Mouse (Mus musculus): ENCODE measurements at regions not wholly inside any gene's neighbourhood (a gene's known extent, or its start where the extent isn't known, plus 50 kb on each side); places are given as distances from the start of the nearest gene placed in this dataset.
"Not testable (repeated sequence)": the region's sequence is repeated elsewhere in the genome, so short reads cannot be mapped to it uniquely, and the experiment has no call there.

DNA sequence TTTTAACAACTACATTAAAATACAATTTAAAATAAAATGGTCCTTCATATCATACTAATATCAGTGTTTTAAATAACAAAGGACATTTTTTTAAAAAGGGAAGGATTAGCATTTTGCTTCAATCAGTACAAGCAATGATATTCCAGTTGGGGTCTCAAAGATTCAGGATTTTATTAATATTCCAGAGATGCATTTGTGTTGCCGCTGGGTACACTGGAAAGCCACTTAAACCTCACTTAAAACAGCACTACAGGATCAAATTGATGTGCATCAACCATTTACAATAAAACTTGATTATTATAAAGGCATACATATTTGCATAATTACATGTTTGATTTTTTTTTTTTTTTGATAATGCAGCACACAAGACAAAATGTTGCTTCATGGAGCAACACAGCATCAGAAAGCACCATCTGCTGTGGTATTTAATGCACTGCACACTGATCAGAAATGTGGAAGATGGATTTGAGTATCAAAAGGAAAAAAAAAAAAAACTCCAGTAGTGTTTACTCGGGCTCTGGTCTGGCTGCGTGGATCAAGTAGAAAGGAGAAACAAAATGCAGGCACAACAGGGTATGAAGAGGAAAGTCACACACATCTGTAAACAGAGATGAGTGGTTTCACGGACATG is 558.6 kb upstream of the Ptbp2 start:
- Histone ChIP-seq H3K9me3 (ENCODE audit: control insufficient read depth, low read length) (no peaks in the 10 kb centered on the region), H3K36me3 (replicated peaks; ENCODE audit: control insufficient read depth, insufficient read depth, low read depth) (no peaks in the 10 kb centered on the region), H3K4me2 (ENCODE audit: low read depth) (no peak overlapping the region), H3K4me1 (replicated peaks; ENCODE audit: control insufficient read depth in 2 of 2, insufficient read depth in 2 of 2, low read length in 1 of 2) (no peaks in the 10 kb centered on the region), H3K27me3 (ENCODE audit: control insufficient read depth, insufficient read depth, low read length) (no peaks in the 10 kb centered on the region), H3K27ac (no peak overlapping the region), H3K4me3 (ENCODE audit: insufficient read depth in 1 of 2, low read depth in 2 of 2, low read length in 2 of 2) (no peak overlapping the region), H3K9ac (replicated peaks) (no peak overlapping the region)
- 62% methylated on average over 4 of the region's 4 CpGs for WGBS (ENCODE audit: insufficient replicate concordance)
- DNase-seq (ENCODE audit: low read depth in 3 of 3, low spot score in 3 of 3), result no peak
- TF ChIP-seq CTCF (IDR thresholded peaks at IDR 0.05; ENCODE audit: low read depth) (no peak), EP300 (IDR thresholded peaks at IDR 0.05; ENCODE audit: low read depth) (no peak)
- no peak for ATAC-seq (ENCODE audit: insufficient read depth)

DNA sequence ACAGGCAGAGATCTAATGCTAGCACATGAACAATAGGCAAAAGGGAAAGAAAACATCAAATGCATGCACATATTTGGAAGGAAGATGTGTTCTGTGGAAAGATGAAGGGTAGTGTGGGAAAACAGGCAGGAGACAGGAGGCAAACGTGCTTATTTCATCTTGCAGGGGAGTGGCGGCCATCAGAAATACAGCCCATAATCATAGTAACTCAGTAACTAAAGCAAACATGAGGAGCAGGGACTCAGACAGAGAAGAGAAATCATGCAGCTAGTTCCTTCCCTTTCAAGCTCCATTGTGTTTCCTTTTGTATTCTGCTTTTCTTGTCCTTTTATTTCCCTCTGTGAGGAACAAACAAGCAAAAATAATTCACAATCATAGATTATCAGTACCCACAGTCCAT is 557.6 kb upstream of the Ptbp2 start:
- no peak overlapping the region for H3K9ac ChIP-seq (replicated peaks)
- WGBS (ENCODE audit: insufficient replicate concordance), result 48% methylated on average over 2 of the region's 2 CpGs
- no peak overlapping the region for H3K4me3 ChIP-seq (ENCODE audit: insufficient read depth in 1 of 2, low read depth in 2 of 2, low read length in 2 of 2)
- H3K9me3 ChIP-seq (ENCODE audit: control insufficient read depth, low read length), result no peaks in the 10 kb centered on the region
- H3K4me1 ChIP-seq (replicated peaks; ENCODE audit: control insufficient read depth in 2 of 2, insufficient read depth in 2 of 2, low read length in 1 of 2), result no peaks in the 10 kb centered on the region
- H3K27me3 ChIP-seq (ENCODE audit: control insufficient read depth, insufficient read depth, low read length), result no peaks in the 10 kb centered on the region
- no peak overlapping the region for H3K27ac ChIP-seq
- ATAC-seq (ENCODE audit: insufficient read depth), result no peak
- TF ChIP-seq EP300 (IDR thresholded peaks at IDR 0.05; ENCODE audit: low read depth) (no peak), CTCF (IDR thresholded peaks at IDR 0.05; ENCODE audit: low read depth) (no peak)
- no peaks in the 10 kb centered on the region for H3K36me3 ChIP-seq (replicated peaks; ENCODE audit: control insufficient read depth, insufficient read depth, low read depth)
- no peak overlapping the region for H3K4me2 ChIP-seq (ENCODE audit: low read depth)
- DNase-seq (ENCODE audit: low read depth in 3 of 3, low spot score in 3 of 3), result no peak

DNA sequence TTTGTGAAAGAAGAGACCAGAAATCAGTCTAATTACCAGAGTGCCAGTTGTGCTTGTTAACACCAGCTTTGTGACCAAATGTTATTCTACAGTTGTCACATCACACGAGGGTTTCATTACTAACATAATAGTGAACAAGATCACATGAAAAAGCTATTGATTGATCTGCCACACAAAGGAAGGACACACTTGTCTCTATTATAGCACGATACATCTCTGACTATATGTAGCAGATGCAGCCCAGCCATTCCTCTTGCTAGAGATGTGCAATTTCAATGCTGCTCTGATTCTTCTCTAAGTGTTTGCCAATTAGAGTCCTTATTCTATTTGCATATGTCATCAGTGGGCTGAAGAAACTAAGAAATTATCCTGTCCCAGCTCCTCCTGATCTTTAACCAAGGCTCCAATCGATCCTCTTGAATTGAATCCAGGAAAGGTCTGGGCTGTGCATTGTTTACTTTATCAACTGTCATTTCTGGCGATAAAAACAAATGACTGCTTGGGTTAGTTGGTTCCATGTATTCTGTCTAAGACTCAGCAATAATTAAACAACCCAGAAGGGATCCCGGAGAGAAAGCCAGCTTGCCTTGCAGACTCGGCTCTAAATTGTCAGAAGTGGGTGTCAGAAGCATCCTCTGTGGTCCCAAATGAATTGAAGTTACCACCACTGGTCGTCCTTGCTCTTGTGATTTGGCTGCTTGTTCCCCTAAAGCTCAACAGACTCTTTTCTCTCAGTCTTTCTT is 551.7 kb upstream of the Ptbp2 start:
- 47% methylated on average over 7 of the region's 7 CpGs for WGBS (ENCODE audit: insufficient replicate concordance)
- no peaks in the 10 kb centered on the region for H3K27me3 ChIP-seq (ENCODE audit: control insufficient read depth, insufficient read depth, low read length)
- H3K4me3 ChIP-seq (ENCODE audit: insufficient read depth in 1 of 2, low read depth in 2 of 2, low read length in 2 of 2), result no peak overlapping the region

GRCm38 (mm10) chr3:120307042-120307441 is 522.8 kb upstream of the Ptbp2 start:
- not testable (repeated sequence) for H3K27ac ChIP-seq; H3K4me3 ChIP-seq (ENCODE audit: insufficient read depth in 1 of 2, low read depth in 2 of 2, low read length in 2 of 2); H3K4me1 ChIP-seq (replicated peaks; ENCODE audit: control insufficient read depth in 2 of 2, insufficient read depth in 2 of 2, low read length in 1 of 2); H3K9me3 ChIP-seq (ENCODE audit: control insufficient read depth, low read length); H3K27me3 ChIP-seq (ENCODE audit: control insufficient read depth, insufficient read depth, low read length); ATAC-seq (ENCODE audit: insufficient read depth); H3K9ac ChIP-seq (replicated peaks); H3K36me3 ChIP-seq (replicated peaks; ENCODE audit: control insufficient read depth, insufficient read depth, low read depth); DNase-seq (ENCODE audit: low read depth in 3 of 3, low spot score in 3 of 3); H3K4me2 ChIP-seq (ENCODE audit: low read depth)
- WGBS (ENCODE audit: insufficient replicate concordance), result 78% methylated on average over 3 of the region's 3 CpGs

More for the DNA sequence above, 551.7 kb upstream of the Ptbp2 start:
- TF ChIP-seq CTCF (IDR thresholded peaks at IDR 0.05; ENCODE audit: low read depth) (no peak), EP300 (IDR thresholded peaks at IDR 0.05; ENCODE audit: low read depth) (no peak)
- Histone ChIP-seq H3K27ac (no peak overlapping the region), H3K9me3 (ENCODE audit: control insufficient read depth, low read length) (no peaks in the 10 kb centered on the region), H3K4me1 (replicated peaks; ENCODE audit: control insufficient read depth in 2 of 2, insufficient read depth in 2 of 2, low read length in 1 of 2) (no peaks in the 10 kb centered on the region), H3K9ac (replicated peaks) (no peak overlapping the region), H3K4me2 (ENCODE audit: low read depth) (no peak overlapping the region), H3K36me3 (replicated peaks; ENCODE audit: control insufficient read depth, insufficient read depth, low read depth) (no peaks in the 10 kb centered on the region)
- DNase-seq (ENCODE audit: low read depth in 3 of 3, low spot score in 3 of 3) (no peak), ATAC-seq (ENCODE audit: insufficient read depth) (no peak)

DNA sequence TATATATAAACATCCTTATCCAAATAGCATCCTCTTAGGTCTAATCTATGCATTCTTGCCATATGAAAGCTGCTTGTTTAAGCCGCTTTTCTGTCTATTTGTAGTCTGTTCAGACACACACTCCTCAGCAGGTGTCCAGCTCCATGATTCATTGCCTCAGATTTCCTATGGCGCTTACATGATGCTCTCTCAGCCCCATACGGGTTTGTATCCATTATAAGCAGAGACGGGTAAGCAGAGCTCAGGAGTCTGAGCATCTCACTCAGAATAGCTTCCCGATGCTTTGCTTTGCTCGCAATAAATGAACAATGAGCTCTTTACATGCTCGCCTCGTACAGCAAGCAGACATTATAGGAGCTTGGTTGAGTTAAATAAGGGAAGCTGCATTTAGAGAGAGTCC is 521.3 kb upstream of the Ptbp2 start:
- Histone ChIP-seq H3K27me3 (ENCODE audit: control insufficient read depth, insufficient read depth, low read length) (no peaks in the 10 kb centered on the region), H3K4me2 (ENCODE audit: low read depth) (no peak overlapping the region), H3K9me3 (ENCODE audit: control insufficient read depth, low read length) (no peaks in the 10 kb centered on the region), H3K27ac (no peak overlapping the region), H3K4me1 (replicated peaks; ENCODE audit: control insufficient read depth in 2 of 2, insufficient read depth in 2 of 2, low read length in 1 of 2) (no peaks in the 10 kb centered on the region), H3K4me3 (ENCODE audit: insufficient read depth in 1 of 2, low read depth in 2 of 2, low read length in 2 of 2) (no peak overlapping the region), H3K9ac (replicated peaks) (no peak overlapping the region), H3K36me3 (replicated peaks; ENCODE audit: control insufficient read depth, insufficient read depth, low read depth) (no peaks in the 10 kb centered on the region)
- WGBS (ENCODE audit: insufficient replicate concordance), result 68% methylated on average over 8 of the region's 8 CpGs
- ATAC-seq (ENCODE audit: insufficient read depth) (no peak), DNase-seq (ENCODE audit: low read depth in 3 of 3, low spot score in 3 of 3) (no peak)
- TF ChIP-seq EP300 (IDR thresholded peaks at IDR 0.05; ENCODE audit: low read depth) (no peak), CTCF (IDR thresholded peaks at IDR 0.05; ENCODE audit: low read depth) (no peak)
